Mouse (Mus musculus) liver, adult (tissue): ENCODE measurements around the gene Rbm4b.

Source experiments
- GATA4 ChIP-seq: IDR thresholded peaks from 2 replicates; pipeline ENCODE4 v1.6.1; 2014; ENCODE audit warnings: mild to moderate bottlenecking, low read length; ENCODE audit not compliant: insufficient replicate concordance

Gene Rbm4b

DNA sequence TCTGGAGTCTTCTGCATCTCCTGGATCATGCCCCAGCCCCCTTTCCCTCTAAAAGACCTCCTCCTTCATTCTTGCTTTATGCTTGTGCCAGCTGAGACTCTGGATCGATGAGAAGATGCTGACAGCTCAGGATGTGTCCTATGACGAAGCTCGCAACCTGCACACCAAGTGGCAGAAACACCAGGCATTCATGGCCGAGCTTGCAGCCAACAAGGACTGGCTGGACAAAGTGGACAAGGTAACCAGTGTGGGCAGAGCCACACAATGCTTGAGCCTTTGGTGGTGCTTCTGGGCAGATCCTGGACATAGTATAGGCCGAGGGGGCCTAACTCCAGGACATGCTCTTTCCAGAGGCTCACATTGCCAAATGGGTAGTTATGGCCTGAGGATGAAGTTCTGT lies 16.5 kb upstream of the Rbm4b start:
- no peak for TF ChIP-seq GATA4

GRCm38 (mm10) chr19:4741482-4741881 lies 14.8 kb upstream of the Rbm4b start:
- no peak for TF ChIP-seq GATA4

DNA sequence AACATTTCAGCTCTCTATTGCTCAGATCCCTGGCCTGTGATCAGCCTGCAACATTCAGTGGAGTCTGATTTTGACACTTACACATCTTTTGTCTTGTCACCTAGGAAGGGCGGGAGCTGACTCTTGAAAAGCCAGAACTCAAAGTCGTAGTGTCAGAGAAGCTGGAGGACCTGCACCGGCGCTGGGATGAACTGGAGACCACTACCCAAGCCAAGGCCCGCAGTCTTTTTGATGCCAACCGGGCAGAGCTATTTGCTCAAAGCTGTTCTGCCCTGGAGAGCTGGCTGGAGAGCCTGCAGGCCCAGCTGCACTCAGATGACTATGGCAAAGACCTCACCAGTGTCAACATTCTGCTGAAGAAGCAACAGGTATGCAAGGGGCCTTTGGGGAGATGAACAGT lies 14.1 kb upstream of the Rbm4b start:
- no peak for TF ChIP-seq GATA4

DNA sequence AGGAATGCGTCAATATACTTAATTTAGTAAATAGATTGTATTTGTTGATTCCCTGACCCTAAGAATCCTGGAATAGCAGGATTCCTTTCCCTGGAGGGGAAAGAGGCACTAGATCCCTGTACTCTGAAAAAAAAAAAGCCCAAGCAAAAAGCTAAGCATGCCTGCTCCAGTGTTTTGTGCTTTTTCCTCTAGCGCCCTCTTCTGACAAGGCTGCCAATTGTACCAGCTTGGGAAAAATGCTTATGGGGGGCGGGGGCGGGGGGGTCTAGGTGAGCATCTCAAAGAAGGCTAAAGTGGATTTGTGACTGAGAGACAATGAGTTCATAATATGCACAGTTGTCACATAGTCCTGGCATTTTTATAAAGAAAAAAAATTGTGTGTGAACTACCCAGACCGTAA lies 12.8 kb upstream of the Rbm4b start:
- TF ChIP-seq GATA4 = no peak

DNA sequence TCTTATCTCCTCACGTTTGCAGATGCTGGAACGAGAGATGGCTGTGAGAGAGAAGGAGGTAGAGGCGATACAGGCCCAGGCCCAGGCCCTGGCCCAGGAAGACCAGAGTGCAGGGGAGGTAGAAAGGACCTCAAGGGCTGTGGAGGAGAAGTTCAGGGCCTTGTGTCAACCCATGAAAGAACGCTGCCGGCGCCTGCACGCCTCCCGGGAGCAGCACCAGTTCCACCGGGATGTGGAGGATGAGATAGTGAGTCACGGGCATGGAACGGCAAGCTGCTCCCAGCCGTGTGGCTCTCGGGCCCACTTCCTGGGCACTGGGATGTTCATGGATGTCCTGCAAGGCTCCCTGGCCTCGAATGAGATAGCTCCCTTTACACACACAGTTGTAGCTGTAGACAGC lies 12.3 kb upstream of the Rbm4b start:
- no peak for TF ChIP-seq GATA4

DNA sequence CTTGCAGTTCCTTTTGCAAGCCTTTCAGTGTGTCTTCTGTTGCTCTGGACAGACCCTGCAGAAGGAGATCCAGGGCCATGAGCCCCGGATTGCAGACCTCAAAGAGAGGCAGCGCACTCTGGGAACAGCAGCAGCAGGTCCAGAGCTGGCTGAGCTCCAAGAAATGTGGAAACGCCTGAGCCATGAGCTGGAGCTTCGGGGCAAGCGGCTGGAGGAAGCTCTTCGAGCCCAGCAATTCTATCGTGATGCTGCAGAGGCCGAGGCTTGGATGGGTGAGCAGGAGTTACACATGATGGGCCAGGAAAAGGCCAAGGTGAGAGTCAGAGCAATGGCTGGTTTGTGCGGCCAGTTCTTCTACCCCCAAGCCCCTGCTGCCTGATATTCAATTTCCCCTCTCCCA lies 11.2 kb upstream of the Rbm4b start:
- TF ChIP-seq GATA4 = no peak

- no peak for TF ChIP-seq GATA4
These were observed 10.6 kb upstream of the Rbm4b start for GRCm38 (mm10) chr19:4745681-4746080.

GRCm38 (mm10) chr19:4746611-4747010 lies 9.7 kb upstream of the Rbm4b start:
- TF ChIP-seq GATA4 = no peak

- no peak for TF ChIP-seq GATA4
These were observed 8.5 kb upstream of the Rbm4b start for GRCm38 (mm10) chr19:4747631-4748312.

DNA sequence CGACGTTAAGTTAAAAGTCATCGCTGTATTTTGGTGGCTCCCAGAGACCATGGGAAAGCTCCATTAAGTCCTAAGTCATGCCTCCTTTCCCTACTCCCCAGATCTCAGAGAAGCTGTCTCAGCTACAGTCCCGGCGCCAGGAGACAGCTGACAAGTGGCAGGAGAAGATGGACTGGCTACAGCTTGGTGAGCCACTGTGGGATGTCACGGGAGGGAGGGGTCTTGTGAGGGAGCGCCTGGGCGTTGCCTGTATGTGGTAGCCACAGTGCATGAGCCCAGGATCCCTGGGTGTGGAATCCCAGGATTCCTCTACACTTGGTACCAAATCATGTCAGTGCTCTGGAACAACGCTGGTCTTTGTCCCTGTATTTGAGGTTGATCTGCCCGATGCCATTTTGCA lies 7.8 kb upstream of the Rbm4b start:
- no peak for TF ChIP-seq GATA4

DNA sequence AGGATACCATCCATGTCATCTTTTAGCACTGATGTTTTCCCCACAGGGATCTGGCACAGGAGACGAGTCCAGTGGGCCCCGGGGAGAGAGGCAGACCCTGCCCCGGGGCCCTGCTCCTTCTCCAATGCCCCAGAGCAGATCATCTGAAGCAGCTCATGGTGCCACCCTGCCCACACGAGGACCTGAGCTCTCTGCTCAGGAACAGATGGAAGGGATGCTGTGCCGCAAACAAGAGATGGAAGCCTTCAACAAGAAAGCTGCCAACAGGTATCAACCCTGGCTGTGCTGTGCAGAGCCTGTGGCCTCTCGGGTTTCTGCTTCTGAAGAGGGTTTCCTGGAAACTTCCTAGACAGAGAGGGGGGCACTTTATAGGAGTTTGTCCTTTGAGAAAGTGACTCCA lies 6.3 kb upstream of the Rbm4b start:
- TF ChIP-seq GATA4 = no peak

GRCm38 (mm10) chr19:4755565-4756192 lies 618 bp upstream of the Rbm4b start:
- TF ChIP-seq GATA4 = no peak

DNA sequence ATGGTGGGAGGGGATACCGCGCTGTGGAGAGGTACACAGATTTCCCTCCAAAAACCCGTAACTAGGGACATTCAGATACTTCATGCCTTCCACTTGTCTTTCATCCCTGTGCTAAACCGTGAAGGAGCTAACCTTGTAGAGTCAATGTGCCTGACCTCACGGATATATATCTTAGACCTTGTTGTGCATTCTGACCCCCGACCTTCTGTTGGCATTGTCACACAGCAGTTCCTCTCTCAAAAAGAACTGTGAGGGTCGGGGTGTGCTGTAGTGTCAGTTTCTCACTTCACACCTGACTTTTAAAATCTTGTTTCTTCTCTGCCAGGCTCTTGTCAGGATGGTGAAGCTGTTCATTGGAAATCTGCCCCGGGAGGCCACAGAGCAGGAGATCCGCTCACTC lies 624 bp downstream of the Rbm4b start:
- no peak for TF ChIP-seq GATA4

- no peak for TF ChIP-seq GATA4
These were observed 6.6 kb downstream of the Rbm4b start for GRCm38 (mm10) chr19:4762876-4763275.

GRCm38 (mm10) chr19:4767507-4768148 lies 11.3 kb downstream of the Rbm4b start:
- TF ChIP-seq GATA4 = no peak

GRCm38 (mm10) chr19:4772785-4773184 lies 16.5 kb downstream of the Rbm4b start:
- TF ChIP-seq GATA4 = no peak
